Mouse (Mus musculus): ENCODE measurements around the gene Pim1. TPM values are rescaled to one million over a fixed set of nuclear protein-coding genes. Genes with fewer than 3 reads are reported as not detected.
A peak's percentile ranks its signal among the peaks of the same experiment; 100 is the strongest.

Gene Pim1
- polyA plus RNA-seq, 1 experiment from 2014 or later, result 13.5 TPM

DNA sequence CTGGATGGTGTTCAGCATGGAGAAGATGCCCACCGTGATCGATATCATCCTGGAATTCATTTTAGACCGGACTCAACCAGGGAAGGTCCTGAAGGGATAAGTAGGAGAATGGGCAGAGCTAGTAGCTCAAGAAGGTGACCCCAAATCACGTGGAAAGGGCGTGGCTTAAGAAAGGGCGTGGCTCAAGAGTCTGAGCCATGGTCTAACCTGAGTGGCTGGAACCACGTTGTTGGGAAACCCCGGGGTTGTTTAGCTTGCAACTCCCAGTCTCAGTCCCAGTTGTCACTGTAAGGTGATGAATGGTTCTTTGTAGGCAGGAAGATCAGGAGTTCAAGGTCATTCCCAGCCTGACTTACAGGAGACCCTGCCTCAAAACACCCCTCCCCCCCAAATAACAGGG lies 29.2 kb downstream of the Pim1 start:
- Histone ChIP-seq H3K36me3 (ENCODE audit: control insufficient read depth, insufficient read depth, low read length) (no peaks in the 10 kb centered on the region), H3K27ac (ENCODE audit: low read length) (no peak overlapping the region), H3K4me1 (ENCODE audit: control insufficient read depth, insufficient read depth, low read length) (no peaks in the 10 kb centered on the region), H3K4me3 (replicated peaks; ENCODE audit: low read length) (no peak overlapping the region), H3K9ac (ENCODE audit: low read length) (no peak overlapping the region), H3K27me3 (ENCODE audit: control insufficient read depth, insufficient read depth, low read length) (no peaks in the 10 kb centered on the region), H3K9me3 (replicated peaks; ENCODE audit: control insufficient read depth, low read length) (no peaks in the 10 kb centered on the region), H3K4me2 (ENCODE audit: low read depth, low read length) (no peak overlapping the region)
- WGBS, result 74% methylated on average over 8 of the region's 8 CpGs
- no peak for ATAC-seq (ENCODE audit: insufficient read depth, low FRiP score)

DNA sequence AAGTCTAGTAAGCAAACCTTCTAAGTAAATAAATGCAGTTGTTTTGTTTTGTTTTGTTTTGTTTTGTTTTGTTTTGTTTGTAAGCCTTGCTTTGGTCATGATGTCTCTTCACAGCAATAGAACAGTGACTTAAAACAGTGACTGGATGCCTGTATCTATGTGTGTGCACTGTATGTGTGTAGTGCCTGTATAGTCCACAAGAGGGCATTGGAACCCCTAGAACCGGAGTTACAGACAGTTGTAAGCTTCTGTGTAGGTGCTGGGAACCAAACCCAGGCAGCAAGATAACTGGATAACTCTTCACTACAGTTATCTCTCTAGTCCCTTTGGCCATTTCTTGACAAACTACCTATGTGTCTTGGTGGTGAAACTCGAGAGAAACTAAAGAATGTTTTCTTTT lies 35.1 kb downstream of the Pim1 start:
- no peak for ATAC-seq (ENCODE audit: insufficient read depth, low FRiP score)

DNA sequence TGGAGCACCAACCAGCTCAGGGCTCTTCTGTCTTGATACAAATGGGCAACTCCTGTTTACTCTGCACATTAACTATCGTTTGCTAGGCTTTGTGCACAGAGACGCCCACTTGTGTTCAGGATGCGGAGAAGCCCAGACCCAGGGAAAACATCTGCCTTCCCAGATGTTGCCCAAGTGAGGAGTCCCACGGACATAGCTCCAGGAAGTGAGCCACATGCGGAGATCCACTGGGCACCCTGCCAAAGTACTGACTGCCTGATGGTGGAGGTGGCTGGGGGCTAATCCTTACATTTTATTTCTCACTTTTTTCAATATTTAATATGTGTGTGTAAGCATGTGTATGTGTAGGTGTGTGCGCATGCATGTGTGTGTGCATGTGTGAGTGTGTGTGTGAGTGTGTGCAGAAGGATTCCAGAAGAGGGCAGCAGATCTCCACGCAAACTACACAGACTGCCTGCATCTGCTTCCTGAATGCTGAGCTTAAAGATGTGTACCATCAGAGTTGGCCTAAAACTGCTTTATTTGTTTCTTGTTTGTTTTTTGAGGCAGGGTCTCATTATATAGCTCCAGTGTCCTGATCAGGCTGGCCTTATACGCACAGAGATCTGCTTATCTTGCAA lies 38.1 kb downstream of the Pim1 start:
- H3K27ac ChIP-seq (ENCODE audit: low read length), result no peak overlapping the region
- no peak for ATAC-seq (ENCODE audit: insufficient read depth, low FRiP score)
- WGBS, result 69% methylated on average over 8 of the region's 8 CpGs

More for the DNA sequence above, 35.1 kb downstream of the Pim1 start:
- Histone ChIP-seq H3K9ac (ENCODE audit: low read length) (no peak overlapping the region), H3K4me3 (replicated peaks; ENCODE audit: low read length) (no peak overlapping the region), H3K4me2 (ENCODE audit: low read depth, low read length) (no peak overlapping the region), H3K36me3 (ENCODE audit: control insufficient read depth, insufficient read depth, low read length) (no peaks in the 10 kb centered on the region), H3K27ac (ENCODE audit: low read length) (no peak overlapping the region), H3K27me3 (ENCODE audit: control insufficient read depth, insufficient read depth, low read length) (no peaks in the 10 kb centered on the region), H3K9me3 (replicated peaks; ENCODE audit: control insufficient read depth, low read length) (0 out of 2 replicates have a peak, but pooled peaks cover 4% of the 10 kb centered on the region), H3K4me1 (ENCODE audit: control insufficient read depth, insufficient read depth, low read length) (no peaks in the 10 kb centered on the region)
- WGBS, result 77% methylated on average over 2 of the region's 2 CpGs

DNA sequence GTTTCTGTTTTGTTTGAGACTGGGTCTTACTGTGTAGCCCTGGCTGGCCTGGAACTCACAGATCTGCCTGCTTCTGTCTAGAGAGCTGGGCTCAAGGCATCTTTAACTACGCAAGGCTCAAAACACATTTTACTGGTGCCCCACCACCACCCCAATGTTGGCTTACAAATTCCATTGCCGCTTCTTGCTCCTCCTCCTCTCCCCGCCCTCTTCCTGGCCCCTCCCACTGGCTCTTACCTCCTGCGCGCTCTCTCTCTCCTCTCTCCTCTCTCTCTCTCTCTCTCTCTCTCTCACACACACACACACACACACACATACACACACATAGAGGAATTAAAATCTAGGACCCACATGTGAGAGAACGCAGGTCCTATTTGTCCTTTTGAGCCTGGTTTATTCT lies 40.0 kb downstream of the Pim1 start:
- no peaks in the 10 kb centered on the region for H3K4me1 ChIP-seq (ENCODE audit: control insufficient read depth, insufficient read depth, low read length)
- no peak for ATAC-seq (ENCODE audit: insufficient read depth, low FRiP score)
- H3K4me2 ChIP-seq (ENCODE audit: low read depth, low read length), result no peak overlapping the region
- 0 out of 2 replicates have a peak, but pooled peaks cover 3% of the 10 kb centered on the region for H3K9me3 ChIP-seq (replicated peaks; ENCODE audit: control insufficient read depth, low read length)
- H3K27me3 ChIP-seq (ENCODE audit: control insufficient read depth, insufficient read depth, low read length), result no peaks in the 10 kb centered on the region
- H3K9ac ChIP-seq (ENCODE audit: low read length), result no peak overlapping the region
- no peaks in the 10 kb centered on the region for H3K36me3 ChIP-seq (ENCODE audit: control insufficient read depth, insufficient read depth, low read length)
- WGBS, result 68% methylated on average over 6 of the region's 6 CpGs
- H3K27ac ChIP-seq (ENCODE audit: low read length), result no peak overlapping the region
- no peak overlapping the region for H3K4me3 ChIP-seq (replicated peaks; ENCODE audit: low read length)

More for the DNA sequence above, 38.1 kb downstream of the Pim1 start:
- Histone ChIP-seq H3K9ac (ENCODE audit: low read length) (no peak overlapping the region), H3K4me1 (ENCODE audit: control insufficient read depth, insufficient read depth, low read length) (no peaks in the 10 kb centered on the region), H3K36me3 (ENCODE audit: control insufficient read depth, insufficient read depth, low read length) (no peaks in the 10 kb centered on the region), H3K9me3 (replicated peaks; ENCODE audit: control insufficient read depth, low read length) (0 out of 2 replicates have a peak, but pooled peaks cover 4% of the 10 kb centered on the region), H3K4me2 (ENCODE audit: low read depth, low read length) (no peak overlapping the region), H3K4me3 (replicated peaks; ENCODE audit: low read length) (no peak overlapping the region), H3K27me3 (ENCODE audit: control insufficient read depth, insufficient read depth, low read length) (no peaks in the 10 kb centered on the region)

DNA sequence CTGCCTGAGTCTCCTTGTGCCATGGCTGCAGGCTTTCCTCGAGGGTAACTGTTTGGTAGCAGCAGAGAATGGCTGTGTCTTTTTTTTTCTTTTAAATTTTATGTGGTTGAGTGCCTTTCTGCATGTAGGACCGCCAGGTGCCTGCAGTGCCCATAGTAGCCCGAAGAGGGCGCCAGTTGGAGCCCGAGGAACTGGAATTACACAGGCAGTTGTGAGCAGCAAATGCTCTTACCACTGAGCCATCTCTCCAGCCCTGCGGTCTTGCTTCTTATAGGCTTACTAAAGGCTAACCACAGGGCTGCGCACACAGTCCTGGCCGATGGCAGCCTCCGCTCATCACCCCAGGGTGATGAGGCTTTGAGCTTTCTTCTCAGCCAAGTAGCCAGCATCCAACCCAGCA lies 40.7 kb downstream of the Pim1 start:
- Histone ChIP-seq H3K4me3 (replicated peaks; ENCODE audit: low read length) (no peak overlapping the region), H3K27ac (ENCODE audit: low read length) (no peak overlapping the region), H3K36me3 (ENCODE audit: control insufficient read depth, insufficient read depth, low read length) (no peaks in the 10 kb centered on the region), H3K27me3 (ENCODE audit: control insufficient read depth, insufficient read depth, low read length) (no peaks in the 10 kb centered on the region), H3K9ac (ENCODE audit: low read length) (no peak overlapping the region), H3K4me2 (ENCODE audit: low read depth, low read length) (no peak overlapping the region), H3K9me3 (replicated peaks; ENCODE audit: control insufficient read depth, low read length) (no peaks in the 10 kb centered on the region), H3K4me1 (ENCODE audit: control insufficient read depth, insufficient read depth, low read length) (no peaks in the 10 kb centered on the region)
- no peak for ATAC-seq (ENCODE audit: insufficient read depth, low FRiP score)
- 69% methylated on average over 9 of the region's 9 CpGs for WGBS

DNA sequence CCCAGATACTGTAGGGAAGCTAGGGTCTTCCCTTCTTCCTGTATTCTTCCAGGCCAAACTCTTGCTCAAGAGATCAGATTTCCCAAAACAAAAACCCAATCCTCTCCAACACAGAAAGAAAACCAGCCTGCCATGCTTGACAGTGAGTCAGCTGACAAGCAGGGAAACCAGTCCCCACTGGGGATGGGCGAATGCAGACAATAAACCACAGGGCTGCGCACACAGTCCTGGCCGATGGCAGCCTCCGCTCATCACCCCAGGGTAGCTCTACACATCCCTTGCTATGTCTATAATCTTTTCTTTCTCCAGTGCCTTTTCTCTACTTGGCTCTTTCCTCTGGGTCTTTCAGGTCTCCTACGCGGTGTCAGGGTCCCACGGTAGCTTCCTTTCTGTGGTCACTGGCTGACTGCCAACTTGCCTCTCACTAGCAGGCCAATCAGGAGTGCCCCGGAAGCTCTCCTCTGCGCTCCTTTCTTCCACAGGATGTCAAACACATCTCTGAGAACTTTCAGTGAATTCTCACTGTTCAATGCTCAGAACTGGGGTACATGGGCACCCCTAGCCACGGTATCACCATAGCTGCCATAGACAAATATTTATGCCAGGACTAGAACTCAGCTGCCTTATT lies 41.3 kb downstream of the Pim1 start:
- no peaks in the 10 kb centered on the region for H3K36me3 ChIP-seq (ENCODE audit: control insufficient read depth, insufficient read depth, low read length)
- H3K27me3 ChIP-seq (ENCODE audit: control insufficient read depth, insufficient read depth, low read length), result no peaks in the 10 kb centered on the region
- H3K4me2 ChIP-seq (ENCODE audit: low read depth, low read length), result no peak overlapping the region
- H3K9me3 ChIP-seq (replicated peaks; ENCODE audit: control insufficient read depth, low read length), result no peaks in the 10 kb centered on the region
- no peaks in the 10 kb centered on the region for H3K4me1 ChIP-seq (ENCODE audit: control insufficient read depth, insufficient read depth, low read length)
- no peak for ATAC-seq (ENCODE audit: insufficient read depth, low FRiP score)
- no peak overlapping the region for H3K9ac ChIP-seq (ENCODE audit: low read length)
- no peak overlapping the region for H3K27ac ChIP-seq (ENCODE audit: low read length)
- WGBS, result 61% methylated on average over 10 of the region's 10 CpGs
- H3K4me3 ChIP-seq (replicated peaks; ENCODE audit: low read length), result no peak overlapping the region

DNA sequence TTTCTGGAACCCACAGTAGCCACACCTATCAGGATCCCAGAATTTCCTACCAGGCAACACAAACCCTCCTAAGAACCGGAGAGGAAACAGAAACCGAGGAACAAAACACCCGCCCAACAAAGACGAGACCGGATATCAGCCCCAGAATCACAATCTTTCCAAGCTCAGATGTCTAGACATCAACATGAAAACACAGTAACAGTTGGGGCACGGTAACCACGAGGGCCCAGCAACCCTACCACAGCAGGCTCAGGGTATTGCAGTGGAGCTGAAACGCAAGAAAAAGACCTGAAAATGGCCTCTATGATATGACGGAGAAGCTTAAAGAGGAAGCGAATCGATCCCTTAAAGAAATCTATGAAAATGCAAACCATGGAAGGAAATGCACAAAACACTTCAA lies 43.3 kb downstream of the Pim1 start:
- 88% methylated on average over 11 of the region's 11 CpGs for WGBS
- no peak overlapping the region for H3K4me3 ChIP-seq (replicated peaks; ENCODE audit: low read length)
- no peaks in the 10 kb centered on the region for H3K27me3 ChIP-seq (ENCODE audit: control insufficient read depth, insufficient read depth, low read length)
- no peak overlapping the region for H3K27ac ChIP-seq (ENCODE audit: low read length)
- no peak overlapping the region for H3K9ac ChIP-seq (ENCODE audit: low read length)
- H3K9me3 ChIP-seq (replicated peaks; ENCODE audit: control insufficient read depth, low read length), result no peaks in the 10 kb centered on the region
- no peak for ATAC-seq (ENCODE audit: insufficient read depth, low FRiP score)
- no peaks in the 10 kb centered on the region for H3K36me3 ChIP-seq (ENCODE audit: control insufficient read depth, insufficient read depth, low read length)
- no peaks in the 10 kb centered on the region for H3K4me1 ChIP-seq (ENCODE audit: control insufficient read depth, insufficient read depth, low read length)
- no peak overlapping the region for H3K4me2 ChIP-seq (ENCODE audit: low read depth, low read length)

DNA sequence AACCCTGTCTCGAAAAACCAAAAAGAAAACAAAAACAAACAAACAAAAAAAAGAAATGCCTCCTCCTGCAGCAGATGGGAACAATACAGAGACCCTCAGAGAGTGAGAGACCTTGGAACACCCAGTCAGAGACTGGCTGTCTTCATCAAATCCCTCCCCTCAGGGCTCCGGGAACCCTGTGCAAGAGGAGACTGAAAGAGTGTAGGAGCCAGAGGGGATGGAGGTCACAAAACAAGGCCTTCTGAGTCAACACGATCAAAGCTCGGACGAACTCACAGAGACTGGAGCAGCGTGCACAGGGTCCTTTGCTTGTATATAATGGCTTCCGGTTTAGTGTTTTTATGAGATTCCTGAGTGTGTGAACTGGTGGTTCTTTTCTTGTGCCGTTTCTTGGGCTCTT lies 49.9 kb downstream of the Pim1 start:
- no peaks in the 10 kb centered on the region for H3K27me3 ChIP-seq (ENCODE audit: control insufficient read depth, insufficient read depth, low read length)
- H3K4me1 ChIP-seq (ENCODE audit: control insufficient read depth, insufficient read depth, low read length), result no peaks in the 10 kb centered on the region
- no peaks in the 10 kb centered on the region for H3K36me3 ChIP-seq (ENCODE audit: control insufficient read depth, insufficient read depth, low read length)
- no peak for ATAC-seq (ENCODE audit: insufficient read depth, low FRiP score)
- H3K4me3 ChIP-seq (replicated peaks; ENCODE audit: low read length), result no peak overlapping the region
- no peak overlapping the region for H3K9ac ChIP-seq (ENCODE audit: low read length)
- H3K4me2 ChIP-seq (ENCODE audit: low read depth, low read length), result no peak overlapping the region
- H3K27ac ChIP-seq (ENCODE audit: low read length), result no peak overlapping the region
- no peaks in the 10 kb centered on the region for H3K9me3 ChIP-seq (replicated peaks; ENCODE audit: control insufficient read depth, low read length)
- WGBS, result 88% methylated on average over 8 of the region's 8 CpGs

DNA sequence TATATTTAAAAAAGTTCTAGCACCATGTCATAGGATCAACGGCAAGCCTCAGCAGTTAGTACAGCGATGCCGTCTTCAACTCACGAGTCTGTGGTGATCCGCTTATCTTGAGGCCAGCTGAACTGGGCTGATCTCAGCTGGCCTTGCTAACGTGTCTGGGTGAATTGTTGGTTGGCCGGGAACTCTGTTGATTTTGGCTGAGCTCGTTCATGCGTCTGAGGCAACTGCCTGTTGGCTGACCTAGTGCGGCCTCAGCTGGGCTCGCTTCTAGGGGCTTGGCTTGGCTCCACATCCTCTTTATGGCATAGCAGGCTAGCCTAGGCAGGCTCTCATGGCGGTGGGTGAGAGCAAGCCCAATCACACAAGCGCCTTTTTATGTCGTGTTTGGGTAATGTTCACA lies 50.9 kb downstream of the Pim1 start:
- WGBS, result 50% methylated on average over 14 of the region's 14 CpGs
- no peaks in the 10 kb centered on the region for H3K36me3 ChIP-seq (ENCODE audit: control insufficient read depth, insufficient read depth, low read length)
- H3K9ac ChIP-seq (ENCODE audit: low read length), result no peak overlapping the region
- peak; percentile 47; the same call in 1 of the 2 replicates for ATAC-seq (ENCODE audit: insufficient read depth, low FRiP score)
- no peak overlapping the region for H3K4me3 ChIP-seq (replicated peaks; ENCODE audit: low read length)
- no peaks in the 10 kb centered on the region for H3K9me3 ChIP-seq (replicated peaks; ENCODE audit: control insufficient read depth, low read length)
- H3K27ac ChIP-seq (ENCODE audit: low read length), result no peak overlapping the region; the same call in 1 of the 2 replicates
- no peaks in the 10 kb centered on the region for H3K4me1 ChIP-seq (ENCODE audit: control insufficient read depth, insufficient read depth, low read length)
- H3K27me3 ChIP-seq (ENCODE audit: control insufficient read depth, insufficient read depth, low read length), result no peaks in the 10 kb centered on the region
- no peak overlapping the region for H3K4me2 ChIP-seq (ENCODE audit: low read depth, low read length)

Data from stomach, embryonic 16.5 days (tissue).